Mouse (Mus musculus): ENCODE measurements around the gene Prdm10. TPM values are rescaled to one million over a fixed set of nuclear protein-coding genes. Genes with fewer than 3 reads are reported as not detected.

Prdm10 gene
- polyA plus RNA-seq, 1 experiment from 2014 or later, result 6.4 TPM

- Histone ChIP-seq H3K36me3 (no peaks in the 10 kb centered on the region), H3K4me3 (replicated peaks) (no peak overlapping the region), H3K4me2 (no peak overlapping the region), H3K4me1 (no peaks in the 10 kb centered on the region), H3K27me3 (replicated peaks) (no peaks in the 10 kb centered on the region), H3K9ac (replicated peaks) (no peak overlapping the region), H3K9me3 (replicated peaks) (no peaks in the 10 kb centered on the region), H3K27ac (replicated peaks) (no peak overlapping the region)
- no peak for ATAC-seq (ENCODE audit: low FRiP score)
- 83% methylated on average over 9 of the region's 9 CpGs for WGBS
Measured at GRCm38 (mm10) chr9:31430011-31430410, 149.7 kb downstream of the Prdm10 start.

Other genes with a start within 250 kb of the Prdm10 start
- gene Zbtb44, start 249.9 kb upstream of the Prdm10 start, polyA plus RNA-seq (2015; fragmentation: Nextera tagmentation; extraction: Ambion mirVana), result 3.5 and 5.1 TPM in 2 replicates
- 0.42 and 9.7 TPM in 2 replicates for gene St14, start 148.7 kb upstream of the Prdm10 start, polyA plus RNA-seq (2015; fragmentation: Nextera tagmentation; extraction: Ambion mirVana)
- gene Aplp2, start 68.7 kb upstream of the Prdm10 start, polyA plus RNA-seq (2015; fragmentation: Nextera tagmentation; extraction: Ambion mirVana), result 450 and 456 TPM in 2 replicates
- gene Nfrkb, start 105.7 kb downstream of the Prdm10 start, polyA plus RNA-seq (2015; fragmentation: Nextera tagmentation; extraction: Ambion mirVana), result 22.9 and 24.5 TPM in 2 replicates
- gene Tmem45b, start 183.9 kb downstream of the Prdm10 start, polyA plus RNA-seq (2015; fragmentation: Nextera tagmentation; extraction: Ambion mirVana), result 0.20 and 3.8 TPM in 2 replicates

Data from neural tube, embryonic 15.5 days (tissue).